Mouse (Mus musculus) small intestine, adult 2 months (tissue): ENCODE measurements around the gene Mcam.

Experiments used
- CTCF ChIP-seq: fragments of 200-500 bp; IDR thresholded peaks from 2 replicates; pipeline ENCODE4 v1.5.1; 2012; ENCODE audit warnings: low read depth, mild to moderate bottlenecking, control low read depth, inconsistent platforms, low read length, moderate library complexity, mixed read lengths; ENCODE audit not compliant: insufficient replicate concordance, insufficient read length; ENCODE audit errors: extremely low read depth
- POLR2A ChIP-seq: fragments of 200-500 bp; IDR thresholded peaks from 2 replicates; pipeline ENCODE4 v1.6.1; 2012; ENCODE audit warnings: low read depth, mild to moderate bottlenecking, control low read depth, inconsistent platforms, low read length, moderate library complexity

DNA sequence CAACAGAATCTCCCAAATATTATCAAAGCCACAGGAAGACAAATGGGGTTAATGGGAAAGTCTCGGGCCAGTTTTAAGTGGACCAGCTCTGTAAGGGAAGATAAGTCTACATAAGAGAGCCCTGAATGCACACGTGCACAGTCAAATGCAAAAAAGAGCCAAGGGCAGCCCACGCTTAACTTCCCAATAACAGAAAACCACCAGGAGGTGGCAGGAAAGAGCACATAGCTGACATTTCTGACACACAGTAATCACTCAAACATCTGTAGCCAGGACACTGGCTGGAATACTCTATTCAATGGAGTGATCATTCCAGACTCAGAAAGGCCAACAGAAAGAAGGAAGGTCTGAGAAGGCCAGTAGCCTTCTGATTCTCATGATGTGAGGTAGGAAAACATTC lies 13.0 kb downstream of the Mcam start:
- TF ChIP-seq CTCF, result no peak
- no peak for TF ChIP-seq POLR2A
